Mouse (Mus musculus): ENCODE measurements around the gene Skp1a.

The Skp1a gene

GRCm38 (mm10) chr11:52253674-52254375 lies 22.0 kb downstream of the Skp1a start:
- peak in 1 of 2 experiments; percentile 50 for DNase-seq (ENCODE audit: low spot score in 2 of 2)

- DNase-seq (ENCODE audit: low spot score in 2 of 2) = no peak
Observed at GRCm38 (mm10) chr11:52255077-52255476, 23.3 kb downstream of the Skp1a start.

- no peak for DNase-seq (ENCODE audit: low spot score in 2 of 2)
Observed at GRCm38 (mm10) chr11:52257376-52257775, 25.6 kb downstream of the Skp1a start.

- no peak for DNase-seq (ENCODE audit: low spot score in 2 of 2)
Observed at GRCm38 (mm10) chr11:52258711-52259110, 26.9 kb downstream of the Skp1a start.

GRCm38 (mm10) chr11:52260878-52261277 lies 29.1 kb downstream of the Skp1a start:
- no peak for DNase-seq (ENCODE audit: low spot score in 2 of 2)

- no peak for DNase-seq (ENCODE audit: low spot score in 2 of 2)
Observed at GRCm38 (mm10) chr11:52261937-52262336, 30.1 kb downstream of the Skp1a start.

GRCm38 (mm10) chr11:52262338-52262737 lies 30.5 kb downstream of the Skp1a start:
- DNase-seq (ENCODE audit: low spot score in 2 of 2) = no peak

- no peak for DNase-seq (ENCODE audit: low spot score in 2 of 2)
Observed at GRCm38 (mm10) chr11:52264871-52265270, 33.1 kb downstream of the Skp1a start.

GRCm38 (mm10) chr11:52265616-52266307 lies 34.0 kb downstream of the Skp1a start:
- no peak for DNase-seq (ENCODE audit: low spot score in 2 of 2)

GRCm38 (mm10) chr11:52267271-52267670 lies 35.5 kb downstream of the Skp1a start:
- no peak for DNase-seq (ENCODE audit: low spot score in 2 of 2)

- no peak for DNase-seq (ENCODE audit: low spot score in 2 of 2)
Observed at GRCm38 (mm10) chr11:52268104-52268835, 36.5 kb downstream of the Skp1a start.

GRCm38 (mm10) chr11:52269841-52270240 lies 38.0 kb downstream of the Skp1a start:
- DNase-seq (ENCODE audit: low spot score in 2 of 2) = no peak

- no peak for DNase-seq (ENCODE audit: low spot score in 2 of 2)
Observed at GRCm38 (mm10) chr11:52271765-52272495, 40.1 kb downstream of the Skp1a start.

GRCm38 (mm10) chr11:52272619-52273018 lies 40.8 kb downstream of the Skp1a start:
- no peak for DNase-seq (ENCODE audit: low spot score in 2 of 2)

- no peak for DNase-seq (ENCODE audit: low spot score in 2 of 2)
Observed at GRCm38 (mm10) chr11:52273183-52273941, 41.6 kb downstream of the Skp1a start.

GRCm38 (mm10) chr11:52273942-52274330 lies 42.1 kb downstream of the Skp1a start:
- no peak for DNase-seq (ENCODE audit: low spot score in 2 of 2)

GRCm38 (mm10) chr11:52274456-52275112 lies 42.8 kb downstream of the Skp1a start:
- no peak for DNase-seq (ENCODE audit: low spot score in 2 of 2)

GRCm38 (mm10) chr11:52275366-52275765 lies 43.6 kb downstream of the Skp1a start:
- DNase-seq (ENCODE audit: low spot score in 2 of 2) = no peak

GRCm38 (mm10) chr11:52275774-52276555 lies 44.2 kb downstream of the Skp1a start:
- DNase-seq (ENCODE audit: low spot score in 2 of 2) = no peak

- no peak for DNase-seq (ENCODE audit: low spot score in 2 of 2)
Observed at GRCm38 (mm10) chr11:52276961-52277391, 45.2 kb downstream of the Skp1a start.

Measured in frontal cortex, postnatal 14 days (tissue).